Mouse (Mus musculus) inflammation-experienced regulatory T-cells, adult 16 weeks (primary cell): ENCODE data around the gene Cfhr1. TPM values are rescaled to one million over a fixed set of nuclear protein-coding genes. Genes with fewer than 3 reads are reported as not detected.

ENCODE experiments used
- polyA plus RNA-seq: library from polyadenylated mRNA; unstranded; fragments of 100-300 nt; shearing (Covaris generic); gene quantifications from one replicate; pipeline ENCODE4 v1.2.1, GENCODE M21; 2017

Cfhr1 gene
- not detected for polyA plus RNA-seq

GRCm38 (mm10) chr1:139560024-139560423 lies at the start of gene Cfhr1:
Gene Cfhr1, minus strand, starts transcription at chr1:139560272.

GRCm38 (mm10) chr1:139501258-139501752 lies 58.8 kb downstream of the Cfhr1 start, which contains the start of gene F13b:
Gene F13b, plus strand, starts transcription at chr1:139501702.

Other genes with a start within 250 kb of the Cfhr1 start
- gene Crb1, start 183.2 kb downstream of the Cfhr1 start, polyA plus RNA-seq: not detected
- 15.2 TPM for gene Zbtb41, start 138.0 kb downstream of the Cfhr1 start, polyA plus RNA-seq
- gene Aspm, start 105.5 kb downstream of the Cfhr1 start, polyA plus RNA-seq: 2.5 TPM
- not detected for gene F13b, start 58.6 kb downstream of the Cfhr1 start, polyA plus RNA-seq
- not detected for gene Gm4788, start 221.0 kb upstream of the Cfhr1 start, polyA plus RNA-seq